Mouse (Mus musculus) neural tube, embryonic 12.5 days (tissue): ENCODE measurements around the gene Ablim1. TPM values are rescaled to one million over a fixed set of nuclear protein-coding genes. Genes with fewer than 3 reads are reported as not detected.

Source experiments
- ATAC-seq: fragments of 200-750 bp; cut with Nextera tagmentation; 2 replicates; pipeline ENCODE4 v1.8.0; 2017; ENCODE audit warnings: low read depth, mild to moderate bottlenecking, moderate TSS enrichment, moderate library complexity; ENCODE audit not compliant: low FRiP score
- H3K27ac ChIP-seq: fragments of 300-500 bp; sonication (generic); 2 replicates; pipeline ENCODE4 v1.5.1; 2016
- H3K27me3 ChIP-seq: fragments of 300-500 bp; sonication (generic); replicated peaks from 2 replicates; pipeline ENCODE4 v1.6.1; 2016; ENCODE audit warnings: mild to moderate bottlenecking
- H3K36me3 ChIP-seq: fragments of 300-500 bp; sonication (generic); 2 replicates; pipeline ENCODE4 v1.6.1; 2016; ENCODE audit warnings: mild to moderate bottlenecking
- H3K4me1 ChIP-seq: fragments of 300-500 bp; sonication (generic); 2 replicates; pipeline ENCODE4 v1.6.1; 2016
- H3K4me2 ChIP-seq: fragments of 300-500 bp; sonication (generic); replicated peaks from 2 replicates; pipeline ENCODE4 v1.6.1; 2016; ENCODE audit warnings: mild to moderate bottlenecking
- H3K4me3 ChIP-seq: fragments of 300-500 bp; sonication (generic); 2 replicates; pipeline ENCODE4 v1.5.1; 2016
- H3K9ac ChIP-seq: fragments of 300-500 bp; sonication (generic); 2 replicates; pipeline ENCODE4 v1.6.1; 2016; ENCODE audit warnings: mild to moderate bottlenecking
- H3K9me3 ChIP-seq: fragments of 300-500 bp; sonication (generic); 2 replicates; pipeline ENCODE4 v1.6.1; 2016; ENCODE audit warnings: mild to moderate bottlenecking
- WGBS: fragments of 180-500 bp; shearing (Covaris S2); methylation state at CpG from one replicate; pipeline ENCODE4 v1.1.7; 2016; 5-methylcytosine and 5-hydroxymethylcytosine counted together
- polyA plus RNA-seq: library from polyadenylated mRNA; unstranded; fragments of >200 nt; fragmentation: Nextera tagmentation; extraction: Ambion mirVana; gene quantifications from 2 replicates; pipeline ENCODE4 v1.2.1, GENCODE M21; 2016

Ablim1 gene
- polyA plus RNA-seq, 1 experiment from 2014 or later: 34.9 TPM

GRCm38 (mm10) chr19:57105156-57105555, 209.6 kb downstream of the Ablim1 start:
- H3K4me1 ChIP-seq: no peaks in the 10 kb centered on the region
- 77% methylated on average over 6 of the region's 6 CpGs for WGBS
- no peak overlapping the region for H3K4me2 ChIP-seq
- no peak overlapping the region for H3K27ac ChIP-seq
- H3K9ac ChIP-seq: no peak overlapping the region
- H3K27me3 ChIP-seq: no peaks in the 10 kb centered on the region
- ATAC-seq: no peak
- H3K36me3 ChIP-seq: no peaks in the 10 kb centered on the region
- no peaks in the 10 kb centered on the region for H3K9me3 ChIP-seq
- H3K4me3 ChIP-seq: no peak overlapping the region

GRCm38 (mm10) chr19:57104171-57104748, 210.5 kb downstream of the Ablim1 start:
- no peak overlapping the region for H3K4me3 ChIP-seq
- H3K4me2 ChIP-seq: no peak overlapping the region
- no peak overlapping the region for H3K9ac ChIP-seq
- 70% methylated on average over 5 of the region's 5 CpGs for WGBS
- no peaks in the 10 kb centered on the region for H3K27me3 ChIP-seq
- H3K9me3 ChIP-seq: no peaks in the 10 kb centered on the region
- H3K36me3 ChIP-seq: no peaks in the 10 kb centered on the region
- H3K4me1 ChIP-seq: no peaks in the 10 kb centered on the region
- ATAC-seq: no peak
- H3K27ac ChIP-seq: no peak overlapping the region

GRCm38 (mm10) chr19:57103360-57103958, 211.3 kb downstream of the Ablim1 start:
- WGBS: 56% methylated on average over 4 of the region's 4 CpGs

DNA sequence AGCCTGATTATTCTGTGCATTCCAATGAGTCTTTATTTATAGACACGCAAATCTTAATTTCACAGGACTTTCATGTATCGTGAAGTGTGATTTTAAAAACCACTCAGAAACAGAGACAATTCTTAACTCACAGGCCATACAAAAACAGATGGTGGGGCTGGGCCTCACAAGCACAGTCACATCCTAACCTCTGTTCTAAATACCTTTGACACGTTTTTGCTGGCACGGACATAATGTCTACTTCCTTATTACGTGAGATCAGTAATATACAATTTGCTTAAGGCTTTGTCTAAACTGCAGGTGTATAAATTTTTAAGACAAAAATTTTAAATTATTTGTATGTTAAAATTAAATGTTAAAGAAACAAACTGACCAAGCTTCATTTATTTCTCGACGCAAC, 212.7 kb downstream of the Ablim1 start:
- no peak overlapping the region for H3K4me3 ChIP-seq
- no peaks in the 10 kb centered on the region for H3K9me3 ChIP-seq
- no peak overlapping the region for H3K9ac ChIP-seq
- ATAC-seq: no peak
- H3K4me1 ChIP-seq: no peaks in the 10 kb centered on the region
- H3K4me2 ChIP-seq: no peak overlapping the region
- H3K36me3 ChIP-seq: no peaks in the 10 kb centered on the region
- H3K27ac ChIP-seq: no peak overlapping the region
- 88% methylated on average over 7 of the region's 7 CpGs for WGBS
- no peaks in the 10 kb centered on the region for H3K27me3 ChIP-seq

More at GRCm38 (mm10) chr19:57103360-57103958, 211.3 kb downstream of the Ablim1 start:
- H3K4me2 ChIP-seq: no peak overlapping the region
- H3K4me1 ChIP-seq: no peaks in the 10 kb centered on the region
- H3K4me3 ChIP-seq: no peak overlapping the region
- no peaks in the 10 kb centered on the region for H3K27me3 ChIP-seq
- ATAC-seq: no peak
- H3K36me3 ChIP-seq: no peaks in the 10 kb centered on the region
- no peak overlapping the region for H3K9ac ChIP-seq
- H3K9me3 ChIP-seq: no peaks in the 10 kb centered on the region
- H3K27ac ChIP-seq: no peak overlapping the region

DNA sequence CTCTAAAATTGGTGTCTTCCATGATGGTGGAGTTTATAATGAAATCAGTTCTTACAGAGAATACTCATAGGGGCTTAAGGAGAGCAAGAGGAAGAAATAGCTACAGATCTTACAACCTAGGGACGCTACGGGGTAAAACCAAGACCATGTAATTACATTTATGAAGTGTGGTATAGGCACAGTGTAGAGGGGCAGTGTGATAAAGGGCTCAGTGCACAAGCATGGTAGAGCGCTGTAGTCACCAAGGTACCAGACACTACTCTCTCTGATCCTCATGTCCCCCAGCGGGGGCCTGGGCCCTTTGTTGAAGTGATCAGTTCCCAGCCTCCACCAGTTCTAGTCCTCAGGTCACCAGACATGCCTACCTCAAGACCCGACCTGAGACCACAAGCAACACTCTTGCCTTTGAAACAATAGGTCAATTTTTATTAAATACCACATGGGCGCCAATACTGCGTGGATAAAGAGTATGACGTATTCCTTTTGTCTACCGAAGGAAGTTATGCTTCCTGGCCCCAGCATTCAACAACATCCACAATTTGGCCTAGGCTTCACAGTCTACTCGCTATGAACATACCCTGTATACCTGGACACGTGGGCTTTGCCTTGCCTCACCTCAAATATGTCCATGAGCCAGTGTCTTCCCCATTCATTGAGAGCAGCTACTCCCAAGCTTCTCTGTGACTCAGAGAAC, 213.8 kb downstream of the Ablim1 start:
- H3K27ac ChIP-seq: no peak overlapping the region
- ATAC-seq: no peak
- no peak overlapping the region for H3K9ac ChIP-seq
- H3K4me3 ChIP-seq: no peak overlapping the region
- no peaks in the 10 kb centered on the region for H3K9me3 ChIP-seq
- no peaks in the 10 kb centered on the region for H3K27me3 ChIP-seq
- no peak overlapping the region for H3K4me2 ChIP-seq
- WGBS: 95% methylated on average over 11 of the region's 11 CpGs
- no peaks in the 10 kb centered on the region for H3K4me1 ChIP-seq
- no peaks in the 10 kb centered on the region for H3K36me3 ChIP-seq

GRCm38 (mm10) chr19:57099986-57100385, 214.7 kb downstream of the Ablim1 start:
- ATAC-seq: no peak
- Histone ChIP-seq H3K9ac (no peak overlapping the region), H3K27ac (no peak overlapping the region), H3K4me1 (no peaks in the 10 kb centered on the region), H3K27me3 (no peaks in the 10 kb centered on the region), H3K36me3 (no peaks in the 10 kb centered on the region), H3K4me3 (no peak overlapping the region), H3K4me2 (no peak overlapping the region), H3K9me3 (no peaks in the 10 kb centered on the region)
- 92% methylated on average over 9 of the region's 9 CpGs for WGBS

DNA sequence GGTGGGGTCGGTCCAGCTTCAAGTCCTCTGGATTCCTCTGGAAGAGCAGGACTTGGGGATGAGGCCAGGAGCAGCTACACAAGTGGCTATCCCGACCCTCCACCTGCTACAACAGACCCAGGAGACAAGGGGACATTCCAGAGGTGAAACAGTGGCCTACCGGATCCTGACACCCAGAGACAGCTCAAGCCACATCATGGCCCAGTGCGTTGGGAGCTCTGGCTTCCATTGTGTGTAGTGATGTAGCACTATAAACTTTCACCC, 215.7 kb downstream of the Ablim1 start:
- Histone ChIP-seq H3K27ac (no peak overlapping the region), H3K4me3 (no peak overlapping the region), H3K27me3 (no peaks in the 10 kb centered on the region), H3K4me1 (no peaks in the 10 kb centered on the region), H3K9ac (no peak overlapping the region), H3K9me3 (no peaks in the 10 kb centered on the region), H3K36me3 (no peaks in the 10 kb centered on the region), H3K4me2 (no peak overlapping the region)
- WGBS: 86% methylated on average over 4 of the region's 4 CpGs
- ATAC-seq: no peak

DNA sequence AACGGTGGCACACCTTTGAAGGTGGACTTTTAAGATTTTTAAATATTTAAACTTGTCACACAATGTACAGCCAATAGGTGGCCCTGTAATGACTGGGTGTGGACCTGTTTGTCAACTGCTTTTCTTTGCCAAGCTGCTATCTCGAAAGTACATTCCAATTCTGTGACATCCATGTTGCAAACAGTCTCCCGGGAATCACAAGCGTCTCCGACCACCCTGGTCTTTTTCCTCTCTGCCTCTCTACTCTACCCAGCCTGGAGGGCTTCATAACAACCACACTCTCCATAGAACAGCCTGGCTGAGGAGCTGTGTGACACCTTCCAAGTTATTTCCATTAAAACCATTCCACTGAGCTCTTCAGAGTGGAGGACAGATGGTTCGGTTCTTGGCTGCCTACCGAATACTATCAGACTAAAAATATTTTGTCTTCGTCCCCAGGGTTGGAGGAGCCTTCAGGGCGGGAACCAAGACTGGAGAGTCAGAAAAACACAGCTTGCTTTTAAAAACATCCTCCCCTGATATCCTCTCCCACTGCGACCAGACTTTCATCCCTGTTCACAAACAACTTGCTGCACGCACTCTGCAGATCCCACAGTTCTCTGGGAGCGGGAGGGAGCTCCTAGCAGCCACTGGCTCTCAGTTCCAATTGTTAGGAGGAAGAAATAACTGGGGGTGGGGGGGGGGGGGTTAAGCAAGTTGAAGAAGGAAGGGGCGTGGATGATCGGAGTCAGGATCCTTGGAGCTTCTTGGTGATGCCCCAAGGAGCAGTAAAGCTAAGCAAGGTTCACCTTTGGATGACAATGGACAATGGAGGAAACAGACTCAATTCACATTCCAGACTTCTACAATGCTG, 216.3 kb downstream of the Ablim1 start:
- no peaks in the 10 kb centered on the region for H3K4me1 ChIP-seq
- no peak overlapping the region for H3K27ac ChIP-seq
- WGBS: 77% methylated on average over 14 of the region's 14 CpGs
- no peaks in the 10 kb centered on the region for H3K36me3 ChIP-seq
- no peak overlapping the region for H3K4me3 ChIP-seq
- H3K9me3 ChIP-seq: no peaks in the 10 kb centered on the region
- no peak overlapping the region for H3K9ac ChIP-seq
- H3K27me3 ChIP-seq: no peaks in the 10 kb centered on the region
- ATAC-seq: no peak
- no peak overlapping the region for H3K4me2 ChIP-seq

GRCm38 (mm10) chr19:57095340-57095739, 219.4 kb downstream of the Ablim1 start:
- WGBS: 89% methylated on average over 7 of the region's 7 CpGs
- Histone ChIP-seq H3K27me3 (no peaks in the 10 kb centered on the region), H3K27ac (no peak overlapping the region), H3K4me1 (no peaks in the 10 kb centered on the region), H3K9ac (no peak overlapping the region), H3K36me3 (no peaks in the 10 kb centered on the region), H3K4me3 (no peak overlapping the region), H3K9me3 (no peaks in the 10 kb centered on the region), H3K4me2 (no peak overlapping the region)
- no peak for ATAC-seq

GRCm38 (mm10) chr19:57093698-57094004, 221.1 kb downstream of the Ablim1 start:
- Histone ChIP-seq H3K4me3 (no peak overlapping the region), H3K36me3 (no peaks in the 10 kb centered on the region), H3K9ac (no peak overlapping the region), H3K9me3 (no peaks in the 10 kb centered on the region), H3K4me2 (no peak overlapping the region), H3K27ac (no peak overlapping the region), H3K4me1 (0 out of 2 replicates have a peak, but pooled peaks cover 4% of the 10 kb centered on the region), H3K27me3 (no peaks in the 10 kb centered on the region)
- ATAC-seq: no peak
- 73% methylated on average over 3 of the region's 3 CpGs for WGBS

GRCm38 (mm10) chr19:57092958-57093697, 221.6 kb downstream of the Ablim1 start:
- no peak overlapping the region for H3K9ac ChIP-seq
- ATAC-seq: no peak
- H3K4me3 ChIP-seq: no peak overlapping the region
- 0 out of 2 replicates have a peak, but pooled peaks cover 6% of the 10 kb centered on the region for H3K4me1 ChIP-seq
- no peaks in the 10 kb centered on the region for H3K9me3 ChIP-seq
- no peaks in the 10 kb centered on the region for H3K27me3 ChIP-seq
- H3K36me3 ChIP-seq: no peaks in the 10 kb centered on the region
- WGBS: 83% methylated on average over 5 of the region's 5 CpGs
- no peak overlapping the region for H3K4me2 ChIP-seq
- no peak overlapping the region for H3K27ac ChIP-seq

GRCm38 (mm10) chr19:57091278-57091677, 223.4 kb downstream of the Ablim1 start:
- no peak overlapping the region for H3K27ac ChIP-seq
- WGBS: 67% methylated on average over 7 of the region's 7 CpGs
- H3K27me3 ChIP-seq: no peaks in the 10 kb centered on the region
- no peak overlapping the region for H3K9ac ChIP-seq
- 0 out of 2 replicates have a peak, but pooled peaks cover 1% of the 10 kb centered on the region for H3K9me3 ChIP-seq
- no peaks in the 10 kb centered on the region for H3K36me3 ChIP-seq
- no peak overlapping the region for H3K4me3 ChIP-seq
- no peak for ATAC-seq
- 0 out of 2 replicates have a peak, but pooled peaks cover 6% of the 10 kb centered on the region for H3K4me1 ChIP-seq
- H3K4me2 ChIP-seq: no peak overlapping the region
